Mouse (Mus musculus): Measurements from ENCODE around the gene Aebp1.
"Not testable (repeated sequence)": the region's sequence is repeated elsewhere in the genome, so short reads cannot be mapped to it uniquely, and the experiment has no call there.

- TF ChIP-seq CTCF (IDR thresholded peaks at IDR 0.05; ENCODE audit: borderline replicate concordance, control insufficient read depth, extremely low read depth, insufficient read depth, low read length, poor library complexity); POLR2A (IDR thresholded peaks at IDR 0.05; ENCODE audit: control insufficient read depth, extremely low read depth, insufficient read depth, low read length, poor library complexity): not testable (repeated sequence)
Observed at GRCm38 (mm10) chr11:5888563-5888962, 26.8 kb downstream of the Aebp1 start.
